ENCODE assay signal across 14 mouse cellular contexts in the genomic region with DNA sequence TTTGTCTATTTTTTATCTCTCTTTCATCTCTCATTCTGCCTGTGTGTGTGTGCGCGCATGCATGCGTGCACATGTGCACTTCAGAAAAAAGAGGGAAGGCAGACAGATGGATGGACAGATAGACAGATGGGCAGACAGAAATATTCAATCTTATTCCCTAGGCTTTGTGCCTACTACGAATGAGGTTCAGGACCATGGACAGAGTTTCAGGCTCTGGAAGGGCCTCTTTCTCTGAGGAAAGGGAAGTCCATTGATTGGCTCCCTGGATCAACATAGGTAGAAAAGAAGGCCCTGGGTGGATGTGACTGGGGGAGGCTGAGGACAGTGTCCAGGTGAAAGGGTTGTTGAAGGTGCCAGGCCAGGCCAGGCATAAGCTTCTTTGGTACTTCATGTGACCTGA. TPM values are rescaled to one million over a fixed set of nuclear protein-coding genes. Genes with fewer than 3 reads are reported as not detected.
DNase-seq lines count a peak whose midpoint lies in the region; ATAC-seq and TF ChIP-seq lines count a peak whose summit lies in the region.
"Had no signal": no experiment of that assay in that cellular context is flagged by ENCODE, and none has a peak within 500 bp of the region (broad histone marks: within the 10 kb centered on the region; RNA-seq: fewer than 3 reads in every experiment).

No protein-coding gene starts in this region.

- no peak for ATAC-seq in kidney, postnatal 0 days (replicated peaks; ENCODE audit: low FRiP score, low read depth)
- no peak for ATAC-seq in kidney, embryonic 14.5 days (ENCODE audit: low FRiP score, low TSS enrichment)
- ATAC-seq in stomach, postnatal 0 days (ENCODE audit: low FRiP score, low TSS enrichment) = no peak

- peak; percentile 68 for DNase-seq in kidney, postnatal 0 days (ENCODE audit: low spot score)
- peak; percentile 7 for DNase-seq in A20 (ENCODE audit: low read depth, low spot score)
- DNase-seq in Muller cell, postnatal 12 days (ENCODE audit: inconsistent ontology term) = peak; percentile 30
- peak; percentile 75 for DNase-seq in forelimb bud, embryonic 11.5 days (ENCODE audit: low read depth, low spot score)
- no peak for DNase-seq in cerebellum, adult 18-20 months
- DNase-seq in stomach, postnatal 0 days (ENCODE audit: low spot score) = no peak
- DNase-seq: cerebellum, adult 2 months; heart, adult 2 months; kidney, adult 8-10 months; right cerebral cortex, postnatal 25 days had no signal

- no peak for TF ChIP-seq EP300 in stomach, postnatal 0 days (optimal IDR thresholded peaks at IDR 0.05)

- H3K27ac ChIP-seq in kidney, postnatal 0 days = no peak overlapping the region
- no peak overlapping the region for H3K27ac ChIP-seq in kidney, embryonic 14.5 days (ENCODE audit: low read depth, low read length)
- no peak overlapping the region for H3K27ac ChIP-seq in stomach, postnatal 0 days (replicated peaks)
- H3K27ac ChIP-seq: forebrain, embryonic 12.5 days; heart, adult 2 months; liver, embryonic 14.5 days had no signal

- no peaks in the 10 kb centered on the region for H3K27me3 ChIP-seq in kidney, postnatal 0 days (ENCODE audit: insufficient read depth, low read length)
- no peaks in the 10 kb centered on the region for H3K27me3 ChIP-seq in kidney, embryonic 14.5 days (ENCODE audit: control insufficient read depth, insufficient read depth, low read length)
- no peaks in the 10 kb centered on the region for H3K27me3 ChIP-seq in stomach, postnatal 0 days (ENCODE audit: control insufficient read depth, insufficient read depth, low read length)

- 63% methylated on average over 4 of the region's 4 CpGs for WGBS in kidney, postnatal 0 days
- WGBS in kidney, embryonic 14.5 days = 65% methylated on average over 4 of the region's 4 CpGs
- 70% methylated on average over 4 of the region's 4 CpGs for WGBS in stomach, postnatal 0 days

- no peaks in the 10 kb centered on the region for H3K9me3 ChIP-seq in kidney, postnatal 0 days (replicated peaks; ENCODE audit: low read length)
- no peaks in the 10 kb centered on the region for H3K9me3 ChIP-seq in kidney, embryonic 14.5 days (ENCODE audit: control insufficient read depth, low read length)
- no peaks in the 10 kb centered on the region for H3K9me3 ChIP-seq in stomach, postnatal 0 days (ENCODE audit: control insufficient read depth, low read length)
- H3K9me3 ChIP-seq: forebrain, embryonic 12.5 days had no signal

- H3K9ac ChIP-seq in kidney, postnatal 0 days (ENCODE audit: low read depth, low read length) = no peak overlapping the region
- no peak overlapping the region for H3K9ac ChIP-seq in kidney, embryonic 14.5 days (ENCODE audit: low read depth, low read length)
- no peak overlapping the region for H3K9ac ChIP-seq in stomach, postnatal 0 days (ENCODE audit: low read length)
- H3K9ac ChIP-seq: forebrain, embryonic 12.5 days; liver, embryonic 14.5 days had no signal

- H3K36me3 ChIP-seq in kidney, postnatal 0 days (ENCODE audit: insufficient read depth, low read length) = no peaks in the 10 kb centered on the region
- no peaks in the 10 kb centered on the region for H3K36me3 ChIP-seq in kidney, embryonic 14.5 days (ENCODE audit: control insufficient read depth, insufficient read depth, low read length)
- H3K36me3 ChIP-seq in stomach, postnatal 0 days (ENCODE audit: control insufficient read depth, insufficient read depth, low read length) = no peaks in the 10 kb centered on the region
- H3K36me3 ChIP-seq: forebrain, embryonic 12.5 days had no signal

- no peak overlapping the region for H3K4me3 ChIP-seq in kidney, postnatal 0 days (replicated peaks; ENCODE audit: low read depth, low read length)
- H3K4me3 ChIP-seq in kidney, embryonic 14.5 days (ENCODE audit: low read length) = no peak overlapping the region
- no peak overlapping the region for H3K4me3 ChIP-seq in stomach, postnatal 0 days (ENCODE audit: low read depth, low read length)
- H3K4me3 ChIP-seq: forebrain, embryonic 12.5 days; heart, adult 2 months had no signal

- H3K4me1 ChIP-seq in kidney, postnatal 0 days (replicated peaks; ENCODE audit: insufficient read depth, low read length) = no peaks in the 10 kb centered on the region
- H3K4me1 ChIP-seq in kidney, embryonic 14.5 days (ENCODE audit: control insufficient read depth, insufficient read depth, low read length) = no peaks in the 10 kb centered on the region
- H3K4me1 ChIP-seq in stomach, postnatal 0 days (replicated peaks; ENCODE audit: control insufficient read depth, insufficient read depth) = no peaks in the 10 kb centered on the region

- TF ChIP-seq CTCF in kidney, postnatal 0 days (IDR thresholded peaks at IDR 0.05; ENCODE audit: low read depth) = no peak
- no peak for TF ChIP-seq CTCF in stomach, postnatal 0 days (IDR thresholded peaks at IDR 0.05; ENCODE audit: low read depth)

- H3K4me2 ChIP-seq in kidney, postnatal 0 days (ENCODE audit: low read length) = no peak overlapping the region
- no peak overlapping the region for H3K4me2 ChIP-seq in kidney, embryonic 14.5 days (replicated peaks; ENCODE audit: low read depth, low read length)
- no peak overlapping the region for H3K4me2 ChIP-seq in stomach, postnatal 0 days (replicated peaks; ENCODE audit: low read depth)
- H3K4me2 ChIP-seq: forebrain, embryonic 12.5 days had no signal

RNA-seq across cellular contexts. Expression of gene Tmem132e, which starts 17.1 kb away (rescaled TPM):
- polyA plus RNA-seq in kidney, postnatal 0 days (2015; fragmentation: Nextera tagmentation; extraction: Ambion mirVana) = 0.18 and 0.31 TPM in 2 replicates
- 0.29 and 0.37 TPM in 2 replicates for polyA plus RNA-seq in kidney, embryonic 14.5 days (2014; fragmentation: Nextera tagmentation; extraction: Ambion mirVana)
- polyA plus RNA-seq in stomach, postnatal 0 days (2015; fragmentation: Nextera tagmentation; extraction: Ambion mirVana) = 0.17 and 0.21 TPM in 2 replicates
- polyA plus RNA-seq: thymus, postnatal 0 days had no signal

Comparison
In these comparisons a context has a peak if more than half of its experiments do, and no peak if none do; other contexts are left out.
1. DNase-seq: peak in kidney, postnatal 0 days (single experiment), A20 (single experiment), Muller cell, postnatal 12 days (single experiment) and forelimb bud, embryonic 11.5 days (single experiment); none in cerebellum, adult 18-20 months (0 of 2) and stomach, postnatal 0 days (single experiment).